Comparison of ENCODE assay signal across 25 mouse cellular contexts in genomic region chr6:29020937-29021336, GRCm38 (mm10). TPM values are rescaled to one million over a fixed set of nuclear protein-coding genes. Genes with fewer than 3 reads are reported as not detected.
DNase-seq lines count a peak whose midpoint lies in the region; ATAC-seq and TF ChIP-seq lines count a peak whose summit lies in the region.
"Had no signal": no experiment of that assay in that cellular context is flagged by ENCODE, and none has a peak within 500 bp of the region (broad histone marks: within the 10 kb centered on the region; RNA-seq: fewer than 3 reads in every experiment).

No protein-coding gene starts in this region.

- no peak for TF ChIP-seq CTCF in ES-Bruce4 (IDR thresholded peaks at IDR 0.05; ENCODE audit: low read depth, low read length)

- H3K9me3 ChIP-seq in forebrain, embryonic 11.5 days (ENCODE audit: control insufficient read depth, low read length) = no peaks in the 10 kb centered on the region
- no peaks in the 10 kb centered on the region for H3K9me3 ChIP-seq in forebrain, embryonic 10.5 days
- H3K9me3 ChIP-seq in midbrain, embryonic 11.5 days (ENCODE audit: control insufficient read depth, low read length) = no peaks in the 10 kb centered on the region
- no peaks in the 10 kb centered on the region for H3K9me3 ChIP-seq in midbrain, embryonic 13.5 days
- no peaks in the 10 kb centered on the region for H3K9me3 ChIP-seq in ES-Bruce4 (replicated peaks; ENCODE audit: control insufficient read depth, insufficient read depth, low read length, poor library complexity, severe bottlenecking)
- H3K9me3 ChIP-seq: embryonic facial prominence, embryonic 12.5 days; embryonic facial prominence, embryonic 15.5 days; forebrain, embryonic 13.5 days; heart, embryonic 15.5 days; hindbrain, embryonic 10.5 days; hindbrain, embryonic 13.5 days; intestine, embryonic 15.5 days had no signal

- H3K9ac ChIP-seq in forebrain, embryonic 11.5 days (ENCODE audit: low read length) = no peak overlapping the region
- H3K9ac ChIP-seq in midbrain, embryonic 11.5 days (ENCODE audit: low read length) = no peak overlapping the region
- no peak overlapping the region for H3K9ac ChIP-seq in midbrain, embryonic 13.5 days (replicated peaks)
- H3K9ac ChIP-seq in ES-Bruce4 (ENCODE audit: low read depth, poor library complexity, severe bottlenecking) = no peak overlapping the region
- H3K9ac ChIP-seq: embryonic facial prominence, embryonic 12.5 days; embryonic facial prominence, embryonic 15.5 days; forebrain, embryonic 13.5 days; heart, embryonic 15.5 days; hindbrain, embryonic 13.5 days; intestine, embryonic 15.5 days had no signal

- DNase-seq in forebrain, embryonic 11.5 days (ENCODE audit: low spot score) = peak; percentile 43
- DNase-seq in forebrain, embryonic 10.5 days (ENCODE audit: extremely low spot score, low spot score) = no peak
- peak; percentile 23 for DNase-seq in midbrain, embryonic 11.5 days (ENCODE audit: low spot score, missing footprints)
- no peak for DNase-seq in cerebellum, adult 11 months
- DNase-seq: adrenal gland, postnatal 14 days; gastrocnemius, adult 2 months; gastrocnemius, postnatal 14 days; heart, adult 18-20 months; heart, postnatal 10 days; heart, postnatal 36 days; kidney, adult 11 months; kidney, adult 8-10 months had no signal

- ATAC-seq in forebrain, embryonic 11.5 days (replicated peaks; ENCODE audit: low FRiP score) = no peak
- ATAC-seq in midbrain, embryonic 11.5 days (ENCODE audit: low FRiP score) = no peak
- ATAC-seq in midbrain, embryonic 13.5 days = no peak
- ATAC-seq: activated CD4-positive, CD25-positive, alpha-beta regulatory T cell, adult 4 months; forebrain, embryonic 13.5 days; forebrain, embryonic 16.5 days; hindbrain, embryonic 16.5 days; intestine, embryonic 15.5 days had no signal

- peaks cover 4% of the 10 kb centered on the region; the same call in 1 of the 2 replicates for H3K27me3 ChIP-seq in forebrain, embryonic 11.5 days (ENCODE audit: control insufficient read depth, insufficient read depth, low read length)
- peaks cover 75% of the 10 kb centered on the region for H3K27me3 ChIP-seq in forebrain, embryonic 10.5 days (ENCODE audit: poor library complexity, severe bottlenecking)
- H3K27me3 ChIP-seq in midbrain, embryonic 11.5 days (ENCODE audit: control insufficient read depth, insufficient read depth, low read length) = peaks cover 10% of the 10 kb centered on the region; the same call in 1 of the 2 replicates
- peaks cover 38% of the 10 kb centered on the region for H3K27me3 ChIP-seq in midbrain, embryonic 13.5 days
- no peaks in the 10 kb centered on the region for H3K27me3 ChIP-seq in ES-Bruce4 (ENCODE audit: control insufficient read depth, insufficient read depth, low read length, poor library complexity, severe bottlenecking)

- no peak overlapping the region for H3K27ac ChIP-seq in forebrain, embryonic 11.5 days (ENCODE audit: low read depth, low read length)
- no peak overlapping the region for H3K27ac ChIP-seq in forebrain, embryonic 10.5 days
- no peak overlapping the region for H3K27ac ChIP-seq in midbrain, embryonic 11.5 days (ENCODE audit: low read depth, low read length)
- H3K27ac ChIP-seq in midbrain, embryonic 13.5 days = no peak overlapping the region
- no peak overlapping the region for H3K27ac ChIP-seq in ES-Bruce4 (ENCODE audit: insufficient read depth, low read length)
- H3K27ac ChIP-seq: embryonic facial prominence, embryonic 12.5 days; embryonic facial prominence, embryonic 15.5 days; forebrain, embryonic 13.5 days; gastrocnemius, adult 2 months; heart, embryonic 15.5 days; hindbrain, embryonic 10.5 days; hindbrain, embryonic 13.5 days; intestine, embryonic 15.5 days had no signal

- TF ChIP-seq POLR2A in ES-Bruce4 (IDR thresholded peaks at IDR 0.05; ENCODE audit: insufficient read depth, low read length) = no peak

- no peaks in the 10 kb centered on the region for H3K36me3 ChIP-seq in forebrain, embryonic 11.5 days (ENCODE audit: control insufficient read depth, insufficient read depth, low read length)
- no peaks in the 10 kb centered on the region for H3K36me3 ChIP-seq in forebrain, embryonic 10.5 days (replicated peaks)
- no peaks in the 10 kb centered on the region for H3K36me3 ChIP-seq in midbrain, embryonic 11.5 days (ENCODE audit: control insufficient read depth, insufficient read depth, low read length)
- H3K36me3 ChIP-seq in midbrain, embryonic 13.5 days = no peaks in the 10 kb centered on the region
- no peaks in the 10 kb centered on the region for H3K36me3 ChIP-seq in ES-Bruce4 (ENCODE audit: control insufficient read depth, insufficient read depth, low read length, poor library complexity, severe bottlenecking)
- H3K36me3 ChIP-seq: embryonic facial prominence, embryonic 12.5 days; embryonic facial prominence, embryonic 15.5 days; heart, embryonic 15.5 days; hindbrain, embryonic 10.5 days; hindbrain, embryonic 13.5 days; intestine, embryonic 15.5 days had no signal

- 82% methylated on average over 5 of the region's 5 CpGs for WGBS in forebrain, embryonic 11.5 days
- WGBS in forebrain, embryonic 10.5 days = 83% methylated on average over 5 of the region's 5 CpGs
- WGBS in midbrain, embryonic 11.5 days = 79% methylated on average over 5 of the region's 5 CpGs
- 91% methylated on average over 5 of the region's 5 CpGs for WGBS in midbrain, embryonic 13.5 days

- peaks cover 9% of the 10 kb centered on the region; the same call in 1 of the 2 replicates for H3K4me1 ChIP-seq in forebrain, embryonic 11.5 days (replicated peaks; ENCODE audit: control insufficient read depth, insufficient read depth, low read length)
- peaks cover 39% of the 10 kb centered on the region for H3K4me1 ChIP-seq in forebrain, embryonic 10.5 days
- peaks cover 20% of the 10 kb centered on the region for H3K4me1 ChIP-seq in midbrain, embryonic 11.5 days (ENCODE audit: control insufficient read depth, insufficient read depth, low read length)
- H3K4me1 ChIP-seq in midbrain, embryonic 13.5 days (replicated peaks) = peaks cover 22% of the 10 kb centered on the region
- peaks cover 39% of the 10 kb centered on the region for H3K4me1 ChIP-seq in ES-Bruce4 (ENCODE audit: control insufficient read depth, insufficient read depth, low read length)

- H3K4me2 ChIP-seq in forebrain, embryonic 11.5 days (ENCODE audit: low read depth, low read length, severe bottlenecking) = no peak overlapping the region
- no peak overlapping the region for H3K4me2 ChIP-seq in midbrain, embryonic 11.5 days
- H3K4me2 ChIP-seq in midbrain, embryonic 13.5 days (replicated peaks) = no peak overlapping the region
- H3K4me2 ChIP-seq: embryonic facial prominence, embryonic 12.5 days; embryonic facial prominence, embryonic 15.5 days; forebrain, embryonic 13.5 days; heart, embryonic 11.5 days; heart, embryonic 15.5 days; hindbrain, embryonic 13.5 days; intestine, embryonic 15.5 days had no signal

- TF ChIP-seq EP300 in ES-Bruce4 (IDR thresholded peaks at IDR 0.05; ENCODE audit: insufficient read depth, low read depth, low read length) = 0 out of 2 replicates have a peak, but pooled peaks have one; percentile 27

- H3K4me3 ChIP-seq in forebrain, embryonic 11.5 days (ENCODE audit: low read depth, low read length) = no peak overlapping the region
- no peak overlapping the region for H3K4me3 ChIP-seq in forebrain, embryonic 10.5 days
- no peak overlapping the region for H3K4me3 ChIP-seq in midbrain, embryonic 11.5 days (ENCODE audit: low read depth, low read length)
- no peak overlapping the region for H3K4me3 ChIP-seq in midbrain, embryonic 13.5 days (replicated peaks)
- H3K4me3 ChIP-seq in ES-Bruce4 (ENCODE audit: low read depth, low read length) = no peak overlapping the region
- H3K4me3 ChIP-seq: embryonic facial prominence, embryonic 12.5 days; embryonic facial prominence, embryonic 15.5 days; forebrain, embryonic 13.5 days; gastrocnemius, adult 2 months; heart, embryonic 15.5 days; hindbrain, embryonic 10.5 days; hindbrain, embryonic 13.5 days; intestine, embryonic 15.5 days had no signal

RNA-seq across cellular contexts. Expression of gene Lep, which starts 39.1 kb away (rescaled TPM):
- polyA plus RNA-seq in forebrain, embryonic 11.5 days (2014; fragmentation: Nextera tagmentation; extraction: Ambion mirVana) = not detected in 2 replicates
- polyA plus RNA-seq in forebrain, embryonic 10.5 days (2016; fragmentation: Nextera tagmentation; extraction: Ambion mirVana) = not detected in 2 replicates
- not detected in 2 replicates for polyA plus RNA-seq in midbrain, embryonic 11.5 days (2014; fragmentation: Nextera tagmentation; extraction: Ambion mirVana)
- not detected in 2 replicates for polyA plus RNA-seq in midbrain, embryonic 13.5 days (2015; fragmentation: Nextera tagmentation; extraction: Ambion mirVana)
- not detected in 2 replicates for polyA plus RNA-seq in ES-Bruce4 (2011; ENCODE audit: insufficient read depth, insufficient read length, low read depth, missing spikeins)
- polyA plus RNA-seq: activated CD4-positive, CD25-positive, alpha-beta regulatory T cell, adult 4 months; embryonic facial prominence, embryonic 12.5 days; embryonic facial prominence, embryonic 15.5 days; forebrain, embryonic 13.5 days; forebrain, embryonic 16.5 days; heart, embryonic 11.5 days; heart, embryonic 15.5 days; hindbrain, embryonic 10.5 days; hindbrain, embryonic 13.5 days; hindbrain, embryonic 16.5 days; intestine, embryonic 15.5 days had no signal

Comparison
In these comparisons a context has a peak if more than half of its experiments do, and no peak if none do; other contexts are left out.
1. DNase-seq: peak in forebrain, embryonic 11.5 days (single experiment) and midbrain, embryonic 11.5 days (single experiment); none in forebrain, embryonic 10.5 days (single experiment) and cerebellum, adult 11 months (single experiment).